In genomic region chr11:117825333-117826101, GRCm38 (mm10) we compare ENCODE assay signal across 1 mouse cellular context.
TF ChIP-seq lines count a peak whose summit lies in the region.

TSS of gene Afmid (plus strand) at chr11:117825924.
TSS of gene Tk1 (minus strand) at chr11:117826092.

TF ChIP-seq in MEL, 35 proteins besides CTCF, POLR2A, EP300 and RAD21:
- TF ChIP-seq MAX (IDR thresholded peaks at IDR 0.05; ENCODE audit: low read length) (peak; percentile 71; the same call in 1 of the 2 replicates), POLR2AphosphoS5 (IDR thresholded peaks at IDR 0.05; ENCODE audit: borderline replicate concordance, low read depth, low read length) (no peak), JUND (IDR thresholded peaks at IDR 0.05; ENCODE audit: low read depth, low read length) (no peak), GABPA (IDR thresholded peaks at IDR 0.05; ENCODE audit: low read depth, low read length) (no peak), TAL1 (IDR thresholded peaks at IDR 0.05; ENCODE audit: low read length) (no peak), MEF2A (IDR thresholded peaks at IDR 0.05; ENCODE audit: extremely low read depth, insufficient replicate concordance, low read depth, low read length, poor library complexity, severe bottlenecking) (no peak), SIN3A (IDR thresholded peaks at IDR 0.05; ENCODE audit: low read length) (peak; percentile 97), BHLHE40 (IDR thresholded peaks at IDR 0.05; ENCODE audit: borderline replicate concordance, low read depth, low read length) (no peak), CHD2 (IDR thresholded peaks at IDR 0.05; ENCODE audit: low read length) (no peak), KAT2A (conservative IDR thresholded peaks at IDR 0.05; ENCODE audit: low read depth, low read length) (no peak), ZNF384 (IDR thresholded peaks at IDR 0.05; ENCODE audit: low read depth, low read length) (no peak), NRF1 (IDR thresholded peaks at IDR 0.05; ENCODE audit: insufficient read depth, low read depth, low read length, poor library complexity, severe bottlenecking) (0 out of 2 replicates have a peak, but pooled peaks have one; percentile 18), NELFE (IDR thresholded peaks at IDR 0.05; ENCODE audit: low read depth, low read length) (peak; percentile 89), USF1 (IDR thresholded peaks at IDR 0.05; ENCODE audit: low read depth, low read length) (no peak), ZMIZ1 (IDR thresholded peaks at IDR 0.05; ENCODE audit: low read depth, low read length) (no peak; the same call in 1 of the 2 replicates), SMC3 (IDR thresholded peaks at IDR 0.05; ENCODE audit: low read depth, low read length) (no peak), GATA1 (IDR thresholded peaks at IDR 0.05; ENCODE audit: low read depth, low read length) (no peak), MAFK (IDR thresholded peaks at IDR 0.05; ENCODE audit: borderline replicate concordance, low read depth, low read length) (no peak), MAZ (IDR thresholded peaks at IDR 0.05; ENCODE audit: low read depth, low read length) (peak; percentile 66; the same call in 1 of the 2 replicates), USF2 (IDR thresholded peaks at IDR 0.05; ENCODE audit: borderline replicate concordance in 1 of 2, insufficient read depth in 1 of 2, low read depth in 1 of 2, low read length in 2 of 2) (no peak), MYB (IDR thresholded peaks at IDR 0.05; ENCODE audit: low read depth, low read length) (no peak), ELF1 (IDR thresholded peaks at IDR 0.05; ENCODE audit: low read depth, low read length) (0 out of 2 replicates have a peak, but pooled peaks have one; percentile 32), TCF12 (IDR thresholded peaks at IDR 0.05; ENCODE audit: low read depth, low read length) (peak; percentile 77), MXI1 (IDR thresholded peaks at IDR 0.05; ENCODE audit: low read depth, low read length) (peak; percentile 76), UBTF (IDR thresholded peaks at IDR 0.05; ENCODE audit: borderline replicate concordance, insufficient read depth, low read depth, low read length) (0 out of 2 replicates have a peak, but pooled peaks have one; percentile 65), POLR2AphosphoS2 (IDR thresholded peaks at IDR 0.05; ENCODE audit: low read length) (peak; percentile 82; the same call in 1 of the 2 replicates), MYC (IDR thresholded peaks at IDR 0.05; ENCODE audit: low read depth, low read length) (peak; percentile 75), ZC3H11A (IDR thresholded peaks at IDR 0.05; ENCODE audit: low read depth, low read length) (no peak), ETS1 (IDR thresholded peaks at IDR 0.05; ENCODE audit: low read depth, low read length) (peak; percentile 67; the same call in 1 of the 2 replicates), RCOR1 (IDR thresholded peaks at IDR 0.05; ENCODE audit: low read depth, low read length) (peak; percentile 68; the same call in 1 of the 2 replicates), CHD1 (IDR thresholded peaks at IDR 0.05; ENCODE audit: low read depth, low read length) (peak; percentile 0; the same call in 1 of the 2 replicates), HCFC1 (IDR thresholded peaks at IDR 0.05; ENCODE audit: low read depth, low read length) (peak; percentile 78), ZKSCAN1 (IDR thresholded peaks at IDR 0.05; ENCODE audit: low read depth, low read length) (no peak), E2F4 (IDR thresholded peaks at IDR 0.05; ENCODE audit: borderline replicate concordance, low read depth, low read length) (peak; percentile 94), TBP (IDR thresholded peaks at IDR 0.05; ENCODE audit: low read depth, low read length) (peak; percentile 72)
TF ChIP-seq in MEL: peak in this region for 17.
